Mouse (Mus musculus) MEL (cell line): Measurements from ENCODE around the gene Brms1.

Experiments used
- CTCF ChIP-seq, 3 experiments: IDR thresholded peaks in 2 of 3; conservative IDR thresholded peaks in 1 of 3; 2 replicates each; pipeline ENCODE4 v1.5.1; 2011 to 2012; ENCODE audit warnings: low read length in 3 of 3, low read depth in 2 of 3, mild to moderate bottlenecking in 2 of 3, improper control_type of control experiment in 1 of 3, inconsistent platforms in 1 of 3, mixed read lengths in 1 of 3, moderate library complexity in 1 of 3; ENCODE audit not compliant: control insufficient read depth in 1 of 3, insufficient read depth in 1 of 3, poor library complexity in 1 of 3, severe bottlenecking in 1 of 3
- GATA1 ChIP-seq: IDR thresholded peaks from 2 replicates; pipeline ENCODE4 v1.6.1; 2011; ENCODE audit warnings: low read depth, low read length, improper control_type of control experiment
- MAFK ChIP-seq: IDR thresholded peaks from 2 replicates; pipeline ENCODE4 v1.6.1; 2011; ENCODE audit warnings: low read depth, mild to moderate bottlenecking, low read length, improper control_type of control experiment, borderline replicate concordance
- MEF2A ChIP-seq: IDR thresholded peaks from 2 replicates; pipeline ENCODE4 v1.6.1; 2014; ENCODE audit warnings: low read depth, mild to moderate bottlenecking, inconsistent platforms, low read length, improper control_type of control experiment; ENCODE audit not compliant: poor library complexity, insufficient replicate concordance, severe bottlenecking; ENCODE audit errors: extremely low read depth
- MXI1 ChIP-seq: IDR thresholded peaks from 2 replicates; pipeline ENCODE4 v1.6.1; 2011; ENCODE audit warnings: mild to moderate bottlenecking, low read depth, low read length, improper control_type of control experiment
- POLR2A ChIP-seq, 2 experiments: IDR thresholded peaks; 2 replicates each; pipeline ENCODE4 v1.6.1; 2011 to 2012; ENCODE audit warnings: low read length in 2 of 2, mild to moderate bottlenecking in 2 of 2, control low read depth in 1 of 2, improper control_type of control experiment in 1 of 2, low read depth in 1 of 2, moderate library complexity in 1 of 2; ENCODE audit not compliant: control insufficient read depth in 1 of 2, insufficient read depth in 1 of 2, poor library complexity in 1 of 2
- RAD21 ChIP-seq: IDR thresholded peaks from 2 replicates; pipeline ENCODE4 v1.6.1; 2011; ENCODE audit warnings: mild to moderate bottlenecking, low read depth, low read length, improper control_type of control experiment
- SIN3A ChIP-seq: IDR thresholded peaks from 2 replicates; pipeline ENCODE4 v1.6.1; 2012; ENCODE audit warnings: low read length, improper control_type of control experiment, inconsistent platforms
- SMC3 ChIP-seq: IDR thresholded peaks from 2 replicates; pipeline ENCODE4 v1.6.1; 2011; ENCODE audit warnings: low read depth, low read length, improper control_type of control experiment
- USF1 ChIP-seq: IDR thresholded peaks from 2 replicates; pipeline ENCODE4 v1.6.1; 2014; ENCODE audit warnings: low read depth, mild to moderate bottlenecking, inconsistent platforms, low read length, improper control_type of control experiment, moderate library complexity
- ZMIZ1 ChIP-seq: IDR thresholded peaks from 2 replicates; pipeline ENCODE4 v1.6.1; 2012; ENCODE audit warnings: low read depth, mild to moderate bottlenecking, inconsistent platforms, low read length, improper control_type of control experiment, moderate library complexity

GRCm38 (mm10) chr19:5071077-5071476 is 29.9 kb downstream of the Brms1 start:
- TF ChIP-seq USF1 = no peak
- no peak for TF ChIP-seq POLR2A (IDR thresholded peaks at IDR 0.05; ENCODE audit: control insufficient read depth in 1 of 2, insufficient read depth in 1 of 2, low read depth in 1 of 2, low read length in 2 of 2, poor library complexity in 1 of 2)
- no peak for TF ChIP-seq CTCF (IDR thresholded peaks at IDR 0.05 in 2 of 3, conservative IDR thresholded peaks at IDR 0.05 in 1 of 3; ENCODE audit: control insufficient read depth in 1 of 3, insufficient read depth in 1 of 3, low read depth in 2 of 3, low read length in 3 of 3, poor library complexity in 1 of 3, severe bottlenecking in 1 of 3)
- no peak for TF ChIP-seq MXI1
- TF ChIP-seq MAFK = no peak
- no peak for TF ChIP-seq SMC3
- no peak for TF ChIP-seq GATA1
- TF ChIP-seq RAD21 = no peak
- TF ChIP-seq MEF2A = no peak
- no peak for TF ChIP-seq SIN3A
- no peak for TF ChIP-seq ZMIZ1
